Mouse (Mus musculus): ENCODE measurements around the gene Lrrk1. TPM values are rescaled to one million over a fixed set of nuclear protein-coding genes. Genes with fewer than 3 reads are reported as not detected.
A peak's percentile ranks its signal among the peaks of the same experiment; 100 is the strongest.

The Lrrk1 gene
- polyA plus RNA-seq, 1 experiment from 2014 or later = 19.5 TPM

DNA sequence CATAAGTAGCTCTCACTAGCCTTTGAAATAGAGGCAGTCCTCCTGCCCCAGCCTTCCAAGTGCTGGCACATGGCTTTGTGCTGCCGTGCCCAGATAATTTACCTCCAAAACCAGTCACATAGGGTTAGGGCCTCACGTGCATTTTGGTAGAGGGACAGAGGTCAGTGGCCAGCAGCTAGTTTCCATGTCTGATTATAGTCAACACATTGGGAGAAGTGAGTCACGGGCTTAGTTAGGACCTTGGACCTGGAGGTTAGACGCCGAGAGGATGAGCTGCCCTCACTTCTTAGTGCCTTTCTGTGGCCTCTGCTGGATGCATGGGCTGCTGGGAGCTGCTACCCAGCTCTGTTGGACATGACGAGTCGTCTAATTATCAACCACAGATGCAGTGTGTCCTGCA is 171.1 kb downstream of the Lrrk1 start:
- ATAC-seq (ENCODE audit: insufficient read depth, low FRiP score, low read depth) = no peak
- no peak overlapping the region for H3K4me3 ChIP-seq (replicated peaks)
- no peak overlapping the region for H3K4me2 ChIP-seq
- no peak overlapping the region for H3K9ac ChIP-seq
- no peaks in the 10 kb centered on the region for H3K36me3 ChIP-seq
- peaks cover 8% of the 10 kb centered on the region for H3K4me1 ChIP-seq
- no peaks in the 10 kb centered on the region for H3K27me3 ChIP-seq (replicated peaks)
- 79% methylated on average over 7 of the region's 7 CpGs for WGBS
- no peak overlapping the region for H3K27ac ChIP-seq
- H3K9me3 ChIP-seq = no peaks in the 10 kb centered on the region

DNA sequence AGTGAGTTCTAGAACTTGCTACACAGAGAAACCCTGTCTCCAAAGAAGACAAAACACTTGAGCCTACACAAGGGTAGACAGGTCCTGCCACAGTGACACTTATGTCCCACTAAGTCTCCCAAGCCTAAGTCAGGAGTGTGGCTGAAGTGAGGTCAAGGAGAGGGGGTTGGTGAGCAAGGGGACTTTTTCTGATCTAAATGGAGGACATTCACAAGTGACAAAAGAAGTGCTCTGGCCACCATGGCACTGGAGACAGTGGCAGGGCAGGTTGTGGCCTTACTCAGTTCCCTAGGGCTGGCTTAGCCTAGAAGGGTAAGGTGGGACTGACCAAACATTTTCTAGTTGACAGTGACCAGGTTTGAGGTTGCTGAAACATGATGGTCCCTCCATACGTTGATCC is 172.2 kb downstream of the Lrrk1 start:
- no peak overlapping the region for H3K4me3 ChIP-seq (replicated peaks)
- no peak overlapping the region for H3K27ac ChIP-seq
- no peaks in the 10 kb centered on the region for H3K9me3 ChIP-seq
- no peaks in the 10 kb centered on the region for H3K36me3 ChIP-seq
- no peaks in the 10 kb centered on the region for H3K27me3 ChIP-seq (replicated peaks)
- no peak overlapping the region for H3K9ac ChIP-seq
- ATAC-seq (ENCODE audit: insufficient read depth, low FRiP score, low read depth) = no peak
- H3K4me1 ChIP-seq = peaks cover 8% of the 10 kb centered on the region
- H3K4me2 ChIP-seq = no peak overlapping the region
- 90% methylated on average over 1 of the region's 1 CpGs for WGBS

DNA sequence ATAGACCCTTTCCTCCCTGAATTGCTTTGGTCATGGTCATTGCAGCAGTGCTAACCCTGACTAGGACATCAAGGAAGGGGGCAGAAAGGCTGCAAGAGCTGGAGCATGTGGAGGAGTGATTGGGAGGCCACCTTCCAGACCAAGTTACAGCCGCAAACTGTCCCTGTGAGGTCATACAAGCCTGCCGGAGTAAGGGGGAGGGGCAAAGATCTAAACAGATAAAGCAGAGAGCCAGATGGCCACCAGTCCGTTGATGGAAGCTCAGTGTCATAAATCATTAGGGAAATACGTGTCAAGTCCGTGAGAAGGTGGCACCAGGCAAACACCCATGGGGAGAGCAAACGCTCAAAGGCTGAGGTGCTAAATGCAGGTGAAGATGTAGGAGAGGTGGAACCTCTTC is 173.7 kb downstream of the Lrrk1 start:
- Histone ChIP-seq H3K9me3 (no peaks in the 10 kb centered on the region), H3K4me3 (replicated peaks) (no peak overlapping the region), H3K9ac (no peak overlapping the region), H3K27ac (no peak overlapping the region), H3K27me3 (replicated peaks) (no peaks in the 10 kb centered on the region), H3K4me2 (no peak overlapping the region), H3K4me1 (peaks cover 8% of the 10 kb centered on the region), H3K36me3 (no peaks in the 10 kb centered on the region)
- WGBS = 36% methylated on average over 6 of the region's 6 CpGs
- ATAC-seq (ENCODE audit: insufficient read depth, low FRiP score, low read depth) = no peak

DNA sequence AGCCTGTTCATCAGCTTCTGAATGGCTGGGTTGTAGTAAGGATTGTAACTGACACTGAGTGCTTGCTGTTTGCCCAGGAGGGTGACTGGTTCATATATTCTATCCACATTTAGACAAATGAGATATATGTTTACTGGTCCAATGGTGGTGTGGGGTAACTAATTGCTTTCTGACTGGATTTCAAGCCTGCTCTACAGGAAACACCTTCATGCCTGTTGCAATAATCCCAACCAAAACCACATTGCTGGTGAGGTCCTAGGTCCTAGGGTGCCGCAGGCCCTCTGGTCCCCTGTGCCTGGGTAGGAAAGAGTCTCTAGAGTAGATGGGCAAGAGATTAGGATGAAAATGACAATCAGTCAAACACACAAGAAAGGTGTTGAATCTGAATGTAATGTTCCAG is 175.3 kb downstream of the Lrrk1 start:
- H3K4me1 ChIP-seq = peaks cover 5% of the 10 kb centered on the region; the same call in 1 of the 2 replicates
- H3K4me2 ChIP-seq = no peak overlapping the region
- ATAC-seq (ENCODE audit: insufficient read depth, low FRiP score, low read depth) = no peak
- 78% methylated on average over 1 of the region's 1 CpGs for WGBS
- no peak overlapping the region for H3K9ac ChIP-seq
- no peaks in the 10 kb centered on the region for H3K9me3 ChIP-seq
- H3K27ac ChIP-seq = no peak overlapping the region
- no peaks in the 10 kb centered on the region for H3K36me3 ChIP-seq
- no peaks in the 10 kb centered on the region for H3K27me3 ChIP-seq (replicated peaks)
- no peak overlapping the region for H3K4me3 ChIP-seq (replicated peaks)

DNA sequence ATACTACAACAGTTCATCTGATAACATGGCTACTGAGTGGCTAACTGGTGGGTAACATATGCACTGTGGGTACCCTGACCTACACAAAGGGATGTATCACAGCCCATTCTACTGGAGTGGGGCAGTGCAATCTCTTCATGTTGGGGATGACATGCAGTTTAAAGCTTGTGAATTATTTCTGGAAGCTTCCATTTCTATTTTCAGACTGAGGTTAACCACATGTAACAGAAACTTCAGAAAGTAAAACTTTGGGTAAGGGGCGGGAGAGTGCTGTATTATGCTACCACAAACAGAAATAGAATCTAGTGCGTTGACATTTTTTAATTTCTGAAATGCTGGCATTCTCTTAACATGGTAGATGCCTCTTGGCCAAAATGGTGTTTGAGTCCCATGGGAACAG is 178.2 kb downstream of the Lrrk1 start:
- no peaks in the 10 kb centered on the region for H3K27me3 ChIP-seq (replicated peaks)
- no peaks in the 10 kb centered on the region for H3K4me1 ChIP-seq
- H3K9ac ChIP-seq = no peak overlapping the region
- ATAC-seq (ENCODE audit: insufficient read depth, low FRiP score, low read depth) = no peak
- H3K4me2 ChIP-seq = no peak overlapping the region
- WGBS = 77% methylated on average over 2 of the region's 2 CpGs
- H3K9me3 ChIP-seq = no peaks in the 10 kb centered on the region
- H3K36me3 ChIP-seq = no peaks in the 10 kb centered on the region
- no peak overlapping the region for H3K27ac ChIP-seq
- H3K4me3 ChIP-seq (replicated peaks) = no peak overlapping the region

DNA sequence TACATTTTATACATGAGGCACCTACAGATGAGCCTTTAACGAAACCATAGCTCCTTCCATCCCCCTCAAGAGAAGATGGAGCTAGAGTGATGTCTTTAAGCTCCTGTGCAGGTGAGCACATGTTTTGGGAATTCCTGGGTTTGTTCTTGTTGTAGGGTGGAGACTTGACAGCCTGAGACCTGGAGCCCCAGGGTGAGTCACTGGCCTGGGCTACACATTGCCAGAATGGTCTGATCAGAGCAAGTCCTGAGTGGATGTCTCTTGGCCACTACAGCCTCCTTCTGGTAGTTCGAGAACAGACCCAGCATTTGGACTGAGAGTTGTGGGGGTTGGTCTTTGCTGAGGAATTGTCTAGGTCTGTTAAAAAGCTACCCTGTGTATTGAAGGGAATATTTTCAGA is 186.5 kb downstream of the Lrrk1 start:
- Histone ChIP-seq H3K9me3 (no peaks in the 10 kb centered on the region), H3K4me1 (0 out of 2 replicates have a peak, but pooled peaks cover 8% of the 10 kb centered on the region), H3K36me3 (no peaks in the 10 kb centered on the region), H3K9ac (no peak overlapping the region), H3K27me3 (replicated peaks) (no peaks in the 10 kb centered on the region), H3K27ac (no peak overlapping the region), H3K4me2 (no peak overlapping the region), H3K4me3 (replicated peaks) (no peak overlapping the region)
- WGBS = 77% methylated on average over 2 of the region's 2 CpGs
- ATAC-seq (ENCODE audit: insufficient read depth, low FRiP score, low read depth) = no peak

DNA sequence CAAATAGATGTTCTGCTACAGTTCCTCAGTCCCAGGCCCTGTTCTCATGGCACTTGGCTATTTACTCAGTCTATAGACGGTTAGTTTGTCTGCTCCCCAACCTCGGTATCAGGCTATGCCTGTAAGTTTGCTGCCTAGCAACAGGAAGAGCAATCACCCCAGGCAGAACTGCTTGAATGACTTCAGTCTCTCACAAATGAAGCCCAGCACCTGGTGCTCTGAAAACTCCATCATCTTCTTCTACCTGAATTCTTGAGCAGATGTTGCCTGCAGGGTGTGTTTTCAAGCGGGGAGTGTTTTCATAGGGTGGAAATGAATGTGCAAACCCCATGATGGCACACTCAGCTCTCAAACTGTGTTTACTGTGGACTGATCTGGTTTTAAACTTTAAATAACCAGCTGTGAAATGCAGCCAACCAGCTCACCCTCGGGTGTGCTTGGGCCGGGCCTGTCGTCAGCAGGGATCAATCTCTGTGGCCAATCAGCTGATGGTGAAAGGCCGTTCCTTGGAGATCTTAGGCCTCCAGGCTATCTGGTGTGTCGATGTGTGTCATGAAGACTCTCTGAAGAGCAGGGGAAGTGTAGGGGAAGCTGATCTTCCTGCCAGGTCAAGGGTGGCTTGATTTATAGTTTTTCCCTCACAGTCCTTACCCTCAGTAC is 187.2 kb downstream of the Lrrk1 start:
- H3K27ac ChIP-seq = no peak overlapping the region
- 0 out of 2 replicates have a peak, but pooled peaks cover 8% of the 10 kb centered on the region for H3K4me1 ChIP-seq
- no peak overlapping the region for H3K4me2 ChIP-seq
- WGBS = 33% methylated on average over 8 of the region's 8 CpGs
- H3K4me3 ChIP-seq (replicated peaks) = no peak overlapping the region
- H3K27me3 ChIP-seq (replicated peaks) = no peaks in the 10 kb centered on the region
- no peak overlapping the region for H3K9ac ChIP-seq
- 0 out of 2 replicates have a peak, but pooled peaks have one; percentile 38 for ATAC-seq (ENCODE audit: insufficient read depth, low FRiP score, low read depth)
- no peaks in the 10 kb centered on the region for H3K36me3 ChIP-seq
- H3K9me3 ChIP-seq = no peaks in the 10 kb centered on the region

DNA sequence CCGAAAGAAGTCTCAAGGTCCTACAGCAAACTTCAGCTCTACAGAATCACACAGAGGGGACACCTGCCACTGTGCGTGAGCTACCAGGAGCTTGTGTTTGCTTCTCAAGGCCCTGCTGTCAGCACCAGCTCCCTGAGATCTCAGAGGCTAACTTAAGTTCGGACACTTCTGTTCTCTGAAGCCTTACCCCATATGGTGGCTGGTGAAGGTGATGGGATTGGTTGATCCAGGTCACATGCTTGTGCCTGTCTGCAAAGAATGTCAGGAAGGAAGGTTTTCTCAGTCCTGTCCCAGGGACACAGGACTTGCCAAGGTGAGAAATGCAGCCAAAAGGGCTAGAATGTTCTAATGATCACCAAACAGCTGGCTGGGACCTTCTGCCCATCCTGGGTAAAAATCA is 187.8 kb downstream of the Lrrk1 start:
- no peak overlapping the region for H3K9ac ChIP-seq
- H3K27me3 ChIP-seq (replicated peaks) = no peaks in the 10 kb centered on the region
- no peaks in the 10 kb centered on the region for H3K36me3 ChIP-seq
- WGBS = 79% methylated on average over 3 of the region's 3 CpGs
- 0 out of 2 replicates have a peak, but pooled peaks cover 8% of the 10 kb centered on the region for H3K4me1 ChIP-seq
- H3K4me2 ChIP-seq = no peak overlapping the region
- H3K4me3 ChIP-seq (replicated peaks) = no peak overlapping the region
- no peak overlapping the region for H3K27ac ChIP-seq
- ATAC-seq (ENCODE audit: insufficient read depth, low FRiP score, low read depth) = no peak
- no peaks in the 10 kb centered on the region for H3K9me3 ChIP-seq

DNA sequence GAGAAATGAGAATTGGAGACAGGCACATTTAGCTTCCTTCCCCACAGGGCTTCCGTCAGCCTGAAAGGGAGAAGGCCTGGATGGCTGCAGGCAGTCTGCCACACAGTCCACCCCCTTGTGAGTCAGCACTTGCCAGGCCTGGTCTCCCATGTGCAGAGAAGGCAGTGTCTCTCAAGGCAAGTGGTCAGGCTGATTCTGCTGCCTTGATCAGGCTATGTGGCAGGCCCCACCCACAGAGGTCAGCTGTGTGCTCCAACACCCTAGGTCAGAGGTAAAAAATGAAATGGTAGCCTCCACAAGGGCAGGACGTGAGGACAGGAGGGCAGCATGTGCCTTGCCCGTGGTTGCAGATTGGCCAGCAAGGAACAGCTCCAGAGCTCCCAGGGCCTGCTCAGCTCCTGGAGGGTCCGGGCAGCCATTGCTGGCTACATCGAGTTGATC is 188.7 kb downstream of the Lrrk1 start:
- 85% methylated on average over 5 of the region's 5 CpGs for WGBS

DNA sequence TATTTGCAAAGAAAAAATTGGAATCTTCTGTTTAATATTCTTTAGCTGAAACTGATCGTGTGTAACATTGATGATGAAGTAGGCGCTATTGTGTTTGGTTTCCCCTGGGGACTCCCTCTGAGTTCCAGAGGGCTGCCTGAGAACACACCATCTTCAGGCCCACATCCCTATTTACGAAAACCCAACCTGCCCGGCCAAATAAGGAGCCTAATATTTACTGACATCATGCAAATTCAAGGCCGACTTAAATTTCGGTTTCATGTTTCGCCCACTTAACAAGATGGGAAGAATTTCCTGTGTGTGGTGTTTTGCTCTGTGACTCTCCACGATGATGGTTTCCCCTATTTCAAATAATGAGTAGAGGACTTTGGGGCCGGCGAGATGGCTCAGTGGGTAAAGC is 189.7 kb downstream of the Lrrk1 start:
- H3K9me3 ChIP-seq = no peaks in the 10 kb centered on the region
- H3K36me3 ChIP-seq = no peaks in the 10 kb centered on the region
- no peak for ATAC-seq (ENCODE audit: insufficient read depth, low FRiP score, low read depth)
- H3K27ac ChIP-seq = no peak overlapping the region
- H3K4me1 ChIP-seq = 0 out of 2 replicates have a peak, but pooled peaks cover 8% of the 10 kb centered on the region
- 78% methylated on average over 10 of the region's 10 CpGs for WGBS
- H3K27me3 ChIP-seq (replicated peaks) = no peaks in the 10 kb centered on the region
- no peak overlapping the region for H3K4me3 ChIP-seq (replicated peaks)
- no peak overlapping the region for H3K4me2 ChIP-seq
- no peak overlapping the region for H3K9ac ChIP-seq

More for the DNA sequence above, 188.7 kb downstream of the Lrrk1 start:
- H3K27ac ChIP-seq = no peak overlapping the region
- H3K36me3 ChIP-seq = no peaks in the 10 kb centered on the region
- no peak overlapping the region for H3K9ac ChIP-seq
- H3K27me3 ChIP-seq (replicated peaks) = no peaks in the 10 kb centered on the region
- 0 out of 2 replicates have a peak, but pooled peaks cover 8% of the 10 kb centered on the region for H3K4me1 ChIP-seq
- no peak overlapping the region for H3K4me3 ChIP-seq (replicated peaks)
- H3K4me2 ChIP-seq = no peak overlapping the region
- ATAC-seq (ENCODE audit: insufficient read depth, low FRiP score, low read depth) = 0 out of 2 replicates have a peak, but pooled peaks have one; percentile 23
- no peaks in the 10 kb centered on the region for H3K9me3 ChIP-seq

DNA sequence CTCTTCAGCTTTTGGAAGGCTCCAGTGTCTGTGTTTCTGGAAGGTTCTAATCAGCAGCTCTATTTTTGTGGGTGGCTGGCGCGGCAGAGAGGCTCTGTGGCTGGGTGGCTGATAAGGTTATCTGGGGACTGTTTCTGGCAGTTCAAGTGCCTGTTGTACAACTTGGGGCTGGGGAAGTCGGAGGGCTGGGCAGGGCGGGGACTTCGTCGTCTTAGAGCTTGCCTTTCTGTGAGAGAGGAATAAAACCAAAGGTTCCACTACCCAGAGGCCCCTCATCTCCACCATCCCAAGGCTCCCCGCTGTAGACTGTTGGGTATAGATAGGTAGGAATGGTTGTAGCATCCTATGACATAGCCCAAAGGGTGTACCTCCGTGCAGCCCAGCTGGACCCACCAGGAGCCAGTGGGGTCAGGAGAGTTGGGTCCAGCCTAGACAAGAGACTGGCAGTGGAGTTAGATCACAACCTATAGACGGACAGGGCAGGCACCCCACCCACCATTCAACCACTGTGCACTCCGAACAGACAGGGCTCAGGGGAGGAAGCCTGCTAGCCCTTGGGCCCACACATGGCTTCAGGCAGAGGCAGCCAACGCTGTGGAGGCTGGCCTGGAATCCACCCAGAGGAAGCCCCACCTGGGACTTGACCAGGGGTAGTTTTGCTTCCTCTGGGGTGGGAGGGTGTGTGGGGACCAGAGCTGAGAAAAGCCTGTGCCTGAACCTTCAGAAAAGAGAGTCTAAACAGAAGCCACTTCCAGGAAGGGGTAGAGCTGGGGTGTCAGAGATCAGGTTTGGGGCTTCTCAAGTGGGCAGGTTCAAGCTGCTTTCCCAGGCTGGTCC is 191.3 kb downstream of the Lrrk1 start:
- 64% methylated on average over 11 of the region's 11 CpGs for WGBS
- no peaks in the 10 kb centered on the region for H3K27me3 ChIP-seq (replicated peaks)
- 0 out of 2 replicates have a peak, but pooled peaks cover 8% of the 10 kb centered on the region for H3K4me1 ChIP-seq
- H3K27ac ChIP-seq = peak overlapping the region; percentile 32; the same call in 1 of the 2 replicates
- no peak overlapping the region for H3K9ac ChIP-seq
- ATAC-seq (ENCODE audit: insufficient read depth, low FRiP score, low read depth) = peak; percentile 87
- H3K4me3 ChIP-seq (replicated peaks) = no peak overlapping the region
- H3K36me3 ChIP-seq = no peaks in the 10 kb centered on the region
- no peak overlapping the region for H3K4me2 ChIP-seq
- H3K9me3 ChIP-seq = no peaks in the 10 kb centered on the region

DNA sequence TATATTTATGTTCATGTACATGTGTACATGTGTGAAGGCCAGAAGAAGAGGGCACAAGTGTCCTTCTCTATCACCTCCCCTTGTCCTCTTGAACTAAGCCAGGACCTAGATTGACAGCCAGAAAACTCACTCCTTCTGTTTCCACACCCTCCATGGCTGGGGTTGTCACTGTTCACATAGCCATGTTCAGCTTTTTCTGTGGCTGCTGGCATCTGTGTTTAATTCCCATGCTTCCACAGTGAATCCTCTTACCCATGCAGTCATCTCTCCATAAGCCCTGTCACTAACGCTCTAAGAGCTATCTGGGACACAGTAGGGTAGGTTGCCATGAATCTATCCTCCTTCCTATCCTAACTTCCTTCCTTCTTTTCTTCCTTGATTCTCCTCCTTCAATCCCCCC is 192.3 kb downstream of the Lrrk1 start:
- no peaks in the 10 kb centered on the region for H3K27me3 ChIP-seq (replicated peaks)
- H3K9ac ChIP-seq = no peak overlapping the region
- WGBS = 72% methylated on average over 1 of the region's 1 CpGs
- 0 out of 2 replicates have a peak, but pooled peaks cover 8% of the 10 kb centered on the region for H3K4me1 ChIP-seq
- H3K4me2 ChIP-seq = no peak overlapping the region
- no peaks in the 10 kb centered on the region for H3K36me3 ChIP-seq
- no peak overlapping the region for H3K4me3 ChIP-seq (replicated peaks)
- no peak overlapping the region for H3K27ac ChIP-seq
- no peaks in the 10 kb centered on the region for H3K9me3 ChIP-seq
- ATAC-seq (ENCODE audit: insufficient read depth, low FRiP score, low read depth) = no peak

Data from stomach, embryonic 15.5 days (tissue).